Mouse (Mus musculus) kidney, adult 2 months (tissue): ENCODE results near the gene Zfp286.
"Not testable (repeated sequence)": the region's sequence is repeated elsewhere in the genome, so short reads cannot be mapped to it uniquely, and the experiment has no call there.

Experiments
- CTCF ChIP-seq: fragments of 200-500 bp; conservative IDR thresholded peaks from 2 replicates; pipeline ENCODE4 v1.5.1; 2011; ENCODE audit warnings: low read depth, mild to moderate bottlenecking, control low read depth, low read length, moderate library complexity, mixed read lengths; ENCODE audit not compliant: insufficient read depth, insufficient read length
- POLR2A ChIP-seq: fragments of 200-500 bp; IDR thresholded peaks from one replicate; pipeline ENCODE4 v1.6.1; 2011; ENCODE audit warnings: low read depth, low read length, control low read depth

- TF ChIP-seq POLR2A, CTCF: not testable (repeated sequence)
Observed at GRCm38 (mm10) chr11:62749445-62749844, 39.8 kb downstream of the Zfp286 start.
